Mouse (Mus musculus) C2C12 (cell line): Measurements from ENCODE around the gene Runx3. TPM values are rescaled to one million over a fixed set of nuclear protein-coding genes. Genes with fewer than 3 reads are reported as not detected.

ENCODE experiments used
- H3K27me3 ChIP-seq: one replicate; pipeline ENCODE4 v1.6.1; 2011; ENCODE audit not compliant: control insufficient read depth, insufficient read depth, insufficient read length
- H3K36me3 ChIP-seq: one replicate; pipeline ENCODE4 v1.6.1; 2011; ENCODE audit not compliant: control insufficient read depth, insufficient read depth
- H3K4me3 ChIP-seq: one replicate; pipeline ENCODE4 v1.5.1; 2011; ENCODE audit warnings: mild to moderate bottlenecking, control low read depth; ENCODE audit not compliant: poor library complexity, insufficient read depth, severe bottlenecking
- H3K79me2 ChIP-seq: one replicate; pipeline ENCODE4 v1.6.1; 2011; ENCODE audit not compliant: control insufficient read depth, insufficient read depth
- H3K79me3 ChIP-seq: one replicate; pipeline ENCODE4 v1.6.1; 2011; ENCODE audit warnings: low read depth, control low read depth
- H3ac ChIP-seq: one replicate; pipeline ENCODE3; 2011; ENCODE audit warnings: low read depth; ENCODE audit not compliant: control insufficient read depth, insufficient read length
- CEBPB ChIP-seq: IDR thresholded peaks from one replicate; pipeline ENCODE4 v1.6.1; 2011; ENCODE audit warnings: low read depth, mild to moderate bottlenecking, control low read depth, moderate library complexity
- CTCF ChIP-seq: IDR thresholded peaks from one replicate; pipeline ENCODE4 v1.5.1; 2011; ENCODE audit not compliant: control insufficient read depth, insufficient read depth, insufficient read length
- FOSL1 ChIP-seq: IDR thresholded peaks from one replicate; pipeline ENCODE4 v1.8.0; 2011; ENCODE audit warnings: mild to moderate bottlenecking, low read length; ENCODE audit not compliant: poor library complexity, insufficient read depth, severe bottlenecking
- MAX ChIP-seq: IDR thresholded peaks from one replicate; pipeline ENCODE4 v1.6.1; 2011; ENCODE audit warnings: mild to moderate bottlenecking, control low read depth
- MYOD1 ChIP-seq: IDR thresholded peaks from one replicate; pipeline ENCODE4 v1.6.1; 2011; ENCODE audit warnings: low read depth; ENCODE audit not compliant: control insufficient read depth, insufficient read length
- MYOG ChIP-seq: IDR thresholded peaks from one replicate; pipeline ENCODE4 v1.6.1; 2011; ENCODE audit not compliant: control insufficient read depth, insufficient read length; ENCODE audit errors: extremely low read depth
- USF1 ChIP-seq: IDR thresholded peaks from one replicate; pipeline ENCODE4 v1.6.1; 2011; ENCODE audit warnings: low read depth, mild to moderate bottlenecking, control low read depth, moderate library complexity
- polyA plus RNA-seq: library from polyadenylated mRNA; unstranded; fragments of >200 nt; fragmentation: generic; extraction: Trizol; gene quantifications from one replicate; pipeline ENCODE4 v1.2.1, GENCODE M21; 2012; ENCODE audit warnings: missing spikeins

The Runx3 gene
- polyA plus RNA-seq, 1 experiment = 19.5 TPM

GRCm38 (mm10) chr4:135158724-135159409 lies 38.4 kb downstream of the Runx3 start:
- peaks cover 53% of the 10 kb centered on the region for H3K36me3 ChIP-seq
- no peaks in the 10 kb centered on the region for H3K27me3 ChIP-seq

DNA sequence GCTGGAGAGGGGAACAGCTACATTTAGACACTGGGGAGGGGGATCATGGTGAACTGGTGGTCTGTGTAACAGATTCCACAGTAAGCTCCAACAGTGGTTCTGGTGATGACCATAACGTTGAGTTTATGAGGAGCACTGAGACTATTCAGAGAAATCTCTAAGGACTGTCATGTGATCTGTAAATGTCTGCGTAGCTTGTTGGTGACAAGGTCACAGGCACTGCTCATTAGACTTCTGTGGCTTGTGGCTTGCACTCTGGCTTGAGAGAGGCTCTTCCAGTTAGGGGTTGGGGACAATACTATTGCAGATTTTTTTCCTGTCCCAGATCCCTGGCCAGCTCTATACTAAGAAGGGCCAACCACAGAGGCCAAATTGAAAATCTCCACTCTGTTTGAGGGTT lies 39.2 kb downstream of the Runx3 start:
- Histone ChIP-seq H3K36me3 (peaks cover 60% of the 10 kb centered on the region), H3K4me3 (no peak overlapping the region), H3K27me3 (no peaks in the 10 kb centered on the region), H3ac (no peak overlapping the region), H3K79me3 (peaks cover 18% of the 10 kb centered on the region), H3K79me2 (peaks cover 68% of the 10 kb centered on the region)
- TF ChIP-seq MYOG (no peak), USF1 (peak; percentile 39), CTCF (no peak)

More at GRCm38 (mm10) chr4:135158724-135159409, 38.4 kb downstream of the Runx3 start:
- Histone ChIP-seq H3ac (no peak overlapping the region), H3K4me3 (no peak overlapping the region), H3K79me3 (peaks cover 26% of the 10 kb centered on the region), H3K79me2 (peaks cover 76% of the 10 kb centered on the region)
- TF ChIP-seq USF1 (no peak), MYOG (no peak), CTCF (no peak), MAX (no peak), MYOD1 (no peak), CEBPB (no peak), FOSL1 (no peak)

GRCm38 (mm10) chr4:135160168-135160567 lies 39.7 kb downstream of the Runx3 start:
- no peak overlapping the region for H3ac ChIP-seq
- H3K4me3 ChIP-seq = no peak overlapping the region
- no peaks in the 10 kb centered on the region for H3K27me3 ChIP-seq
- H3K36me3 ChIP-seq = peaks cover 58% of the 10 kb centered on the region
- H3K79me2 ChIP-seq = peaks cover 63% of the 10 kb centered on the region
- peaks cover 13% of the 10 kb centered on the region for H3K79me3 ChIP-seq
- no peak for TF ChIP-seq FOSL1
- TF ChIP-seq CEBPB = no peak
- TF ChIP-seq MYOD1 = no peak
- TF ChIP-seq MAX = no peak
- no peak for TF ChIP-seq USF1
- TF ChIP-seq CTCF = no peak
- no peak for TF ChIP-seq MYOG

- no peaks in the 10 kb centered on the region for H3K27me3 ChIP-seq
- peaks cover 65% of the 10 kb centered on the region for H3K36me3 ChIP-seq
- no peak overlapping the region for H3ac ChIP-seq
- TF ChIP-seq USF1 (no peak), MYOD1 (no peak), MAX (no peak), CEBPB (no peak), MYOG (no peak), CTCF (no peak), FOSL1 (no peak)
- H3K79me2 ChIP-seq = peaks cover 50% of the 10 kb centered on the region
- no peak overlapping the region for H3K4me3 ChIP-seq
- H3K79me3 ChIP-seq = peaks cover 8% of the 10 kb centered on the region
Measured at GRCm38 (mm10) chr4:135161441-135161840, 41.0 kb downstream of the Runx3 start.

DNA sequence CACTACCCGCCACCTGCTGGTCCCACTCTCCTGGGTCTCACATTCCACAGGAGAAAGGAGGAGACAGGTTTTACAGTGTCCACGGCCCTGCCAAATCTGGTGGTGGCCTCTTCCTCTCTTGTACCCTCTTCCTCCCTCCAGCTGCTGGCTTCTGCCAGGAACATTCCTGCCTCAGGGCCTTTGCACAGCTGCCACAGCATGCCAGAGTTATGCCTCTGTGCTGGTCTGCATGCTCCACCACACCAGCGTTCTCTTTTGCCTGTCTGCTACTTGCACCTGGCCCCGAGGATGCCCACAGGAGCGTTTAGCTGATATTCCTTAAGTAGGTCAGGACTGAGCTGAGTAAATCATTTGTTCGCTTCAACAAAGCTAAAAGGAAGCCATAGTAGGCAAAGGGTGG lies 45.3 kb downstream of the Runx3 start:
- Histone ChIP-seq H3K79me3 (peaks cover 1% of the 10 kb centered on the region), H3K27me3 (no peaks in the 10 kb centered on the region), H3K79me2 (peaks cover 29% of the 10 kb centered on the region), H3K4me3 (no peak overlapping the region), H3K36me3 (peaks cover 61% of the 10 kb centered on the region), H3ac (no peak overlapping the region)
- no peak for TF ChIP-seq MYOD1
- TF ChIP-seq FOSL1 = no peak
- TF ChIP-seq CTCF = no peak
- no peak for TF ChIP-seq CEBPB
- TF ChIP-seq USF1 = no peak
- TF ChIP-seq MYOG = no peak
- TF ChIP-seq MAX = no peak

DNA sequence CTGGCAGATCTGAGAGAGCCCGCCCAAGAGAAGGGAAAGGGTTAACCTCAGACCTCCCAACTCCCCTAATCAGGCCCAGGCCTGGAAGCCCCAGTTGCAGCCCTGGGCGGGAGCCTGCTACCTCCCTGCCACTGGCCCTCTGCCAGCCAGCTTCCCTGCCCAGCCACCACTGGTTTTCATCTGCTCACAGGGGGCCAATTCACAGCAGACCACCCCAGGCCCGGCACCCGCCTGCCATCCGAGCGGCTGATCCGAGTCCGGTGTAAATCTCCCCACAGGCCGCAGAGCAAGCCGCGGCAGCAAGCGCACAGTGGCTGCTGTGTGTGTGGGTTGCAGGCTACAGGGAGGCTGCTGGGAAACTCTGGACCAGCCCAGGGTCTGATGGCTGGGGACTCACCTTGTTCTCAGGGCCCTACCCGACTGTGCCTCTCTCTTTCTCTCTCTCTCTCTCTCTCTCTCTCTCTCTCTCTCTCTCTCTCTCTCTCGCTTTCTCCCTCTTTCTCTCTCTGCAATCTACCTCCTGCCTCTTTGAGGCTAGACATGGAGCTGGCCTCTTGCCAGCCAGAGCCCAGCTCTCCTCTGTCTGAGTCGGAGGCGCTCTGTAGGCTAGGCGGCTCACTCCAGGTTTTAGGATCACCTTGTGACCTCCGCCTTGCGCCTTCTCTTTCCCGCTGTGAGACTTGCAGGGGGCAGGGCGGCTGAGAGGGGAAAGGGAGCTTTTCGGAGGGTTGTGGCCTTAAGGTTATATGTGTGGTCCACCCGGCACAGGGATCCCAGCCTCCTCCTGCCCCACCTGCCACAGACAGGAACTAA lies 46.2 kb downstream of the Runx3 start:
- Histone ChIP-seq H3K27me3 (no peaks in the 10 kb centered on the region), H3K36me3 (peaks cover 59% of the 10 kb centered on the region), H3K4me3 (no peak overlapping the region), H3K79me3 (peaks cover 1% of the 10 kb centered on the region), H3K79me2 (peaks cover 22% of the 10 kb centered on the region), H3ac (no peak overlapping the region)
- TF ChIP-seq CTCF = no peak
- no peak for TF ChIP-seq MYOG
- TF ChIP-seq FOSL1 = no peak
- TF ChIP-seq MAX = no peak
- no peak for TF ChIP-seq USF1
- no peak for TF ChIP-seq CEBPB
